Mouse (Mus musculus) brown adipose tissue, adult 24 weeks (tissue): ENCODE results near the gene Pbx1. TPM values are rescaled to one million over a fixed set of nuclear protein-coding genes. Genes with fewer than 3 reads are reported as not detected.

Experiments used
- H3K27ac ChIP-seq: fragments of 200-500 bp; replicated peaks from 2 replicates; pipeline ENCODE4 v1.5.1; 2012; ENCODE audit warnings: low read depth, mild to moderate bottlenecking, low read length
- H3K4me1 ChIP-seq: fragments of 200-500 bp; 2 replicates; pipeline ENCODE4 v1.6.1; 2012; ENCODE audit warnings: low read length, mixed read lengths; ENCODE audit not compliant: control insufficient read depth, insufficient read depth, insufficient read length
- H3K4me3 ChIP-seq: fragments of 200-500 bp; 2 replicates; pipeline ENCODE4 v1.5.1; 2012; ENCODE audit warnings: low read depth, mild to moderate bottlenecking, low read length, moderate library complexity; ENCODE audit not compliant: insufficient read depth
- polyA plus RNA-seq: library from polyadenylated mRNA; stranded (reverse); fragments of >200 nt; gene quantifications from 2 replicates; pipeline ENCODE4 v1.2.4, GENCODE M21; 2012; ENCODE audit not compliant: missing spikeins, insufficient read depth, insufficient read length

Pbx1 gene
- polyA plus RNA-seq, 1 experiment, result 15.1 TPM

GRCm38 (mm10) chr1:168215896-168216747, 215.9 kb downstream of the Pbx1 start:
- Histone ChIP-seq H3K4me3 (no peak overlapping the region), H3K27ac (no peak overlapping the region)

GRCm38 (mm10) chr1:168215468-168215867, 216.6 kb downstream of the Pbx1 start:
- Histone ChIP-seq H3K4me3 (no peak overlapping the region), H3K4me1 (no peaks in the 10 kb centered on the region), H3K27ac (no peak overlapping the region)

More at GRCm38 (mm10) chr1:168215896-168216747, 215.9 kb downstream of the Pbx1 start:
- no peaks in the 10 kb centered on the region for H3K4me1 ChIP-seq

GRCm38 (mm10) chr1:168214040-168214443, 218.0 kb downstream of the Pbx1 start:
- Histone ChIP-seq H3K4me1 (no peaks in the 10 kb centered on the region), H3K27ac (no peak overlapping the region), H3K4me3 (no peak overlapping the region)

DNA sequence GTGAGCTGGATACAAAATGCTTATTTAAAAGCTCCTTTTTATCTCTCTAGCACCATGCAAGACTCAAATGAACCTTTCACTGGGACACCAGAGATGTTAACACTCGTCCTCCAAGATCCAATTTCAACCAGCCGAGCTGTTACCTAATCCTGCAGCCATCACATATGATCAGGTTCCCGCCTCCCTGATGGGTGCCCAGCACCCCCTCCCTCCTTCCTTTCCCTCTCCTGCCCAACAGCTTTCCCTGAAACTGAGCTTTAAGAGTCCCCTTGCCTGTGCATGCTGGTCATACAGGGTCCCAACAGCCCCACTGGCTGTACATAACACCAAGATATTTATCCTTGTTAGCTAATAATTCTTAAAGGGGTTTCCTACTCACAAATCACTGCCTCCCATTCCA, 218.5 kb downstream of the Pbx1 start:
- no peak overlapping the region for H3K4me3 ChIP-seq
- no peak overlapping the region for H3K27ac ChIP-seq
- H3K4me1 ChIP-seq, result no peaks in the 10 kb centered on the region

DNA sequence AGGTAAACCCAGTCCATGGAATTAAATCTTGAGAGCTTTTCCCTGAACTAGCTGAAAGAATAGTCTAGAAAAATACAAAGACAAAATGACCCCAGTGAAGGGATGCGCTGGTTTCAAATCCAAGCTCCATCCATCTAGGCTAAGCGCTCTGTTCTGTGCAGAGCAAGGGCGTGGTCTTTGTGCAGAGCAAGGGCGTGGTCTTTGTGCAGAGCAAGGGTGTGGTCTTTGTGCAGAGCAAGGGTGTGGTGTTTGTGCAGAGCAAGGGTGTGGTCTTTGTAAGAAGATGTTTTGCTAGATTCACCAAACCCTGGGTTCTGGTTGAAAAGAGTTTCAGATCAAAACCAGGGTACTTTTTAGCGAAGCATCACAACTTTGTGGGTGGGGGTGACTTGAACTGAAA, 221.7 kb downstream of the Pbx1 start:
- no peaks in the 10 kb centered on the region for H3K4me1 ChIP-seq
- H3K4me3 ChIP-seq, result no peak overlapping the region
- no peak overlapping the region for H3K27ac ChIP-seq

- H3K27ac ChIP-seq, result no peak overlapping the region
Measured at GRCm38 (mm10) chr1:168200570-168201156, 231.4 kb downstream of the Pbx1 start.

GRCm38 (mm10) chr1:168198276-168198675, 233.8 kb downstream of the Pbx1 start:
- Histone ChIP-seq H3K4me3 (no peak overlapping the region), H3K27ac (no peak overlapping the region), H3K4me1 (no peaks in the 10 kb centered on the region)

More at GRCm38 (mm10) chr1:168200570-168201156, 231.4 kb downstream of the Pbx1 start:
- Histone ChIP-seq H3K4me3 (no peak overlapping the region), H3K4me1 (no peaks in the 10 kb centered on the region)

DNA sequence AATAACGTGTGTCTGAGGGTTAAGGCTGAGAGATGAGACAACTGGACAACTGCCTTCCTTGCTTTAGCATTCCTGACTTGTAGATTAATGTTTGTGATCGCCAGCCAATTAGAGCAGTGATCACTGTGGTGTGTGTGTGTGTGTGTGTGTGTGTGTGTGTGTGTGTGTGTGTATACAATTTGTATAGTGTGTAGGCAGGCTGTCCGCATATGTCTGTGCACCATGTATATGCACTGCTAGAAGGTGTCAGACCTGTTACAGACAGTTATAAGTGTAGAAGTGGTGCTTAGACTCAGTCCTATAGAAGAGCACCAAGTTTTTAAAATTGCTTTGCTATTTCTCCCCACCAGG, 234.2 kb downstream of the Pbx1 start:
- H3K27ac ChIP-seq, result no peak overlapping the region
- no peaks in the 10 kb centered on the region for H3K4me1 ChIP-seq
- no peak overlapping the region for H3K4me3 ChIP-seq

DNA sequence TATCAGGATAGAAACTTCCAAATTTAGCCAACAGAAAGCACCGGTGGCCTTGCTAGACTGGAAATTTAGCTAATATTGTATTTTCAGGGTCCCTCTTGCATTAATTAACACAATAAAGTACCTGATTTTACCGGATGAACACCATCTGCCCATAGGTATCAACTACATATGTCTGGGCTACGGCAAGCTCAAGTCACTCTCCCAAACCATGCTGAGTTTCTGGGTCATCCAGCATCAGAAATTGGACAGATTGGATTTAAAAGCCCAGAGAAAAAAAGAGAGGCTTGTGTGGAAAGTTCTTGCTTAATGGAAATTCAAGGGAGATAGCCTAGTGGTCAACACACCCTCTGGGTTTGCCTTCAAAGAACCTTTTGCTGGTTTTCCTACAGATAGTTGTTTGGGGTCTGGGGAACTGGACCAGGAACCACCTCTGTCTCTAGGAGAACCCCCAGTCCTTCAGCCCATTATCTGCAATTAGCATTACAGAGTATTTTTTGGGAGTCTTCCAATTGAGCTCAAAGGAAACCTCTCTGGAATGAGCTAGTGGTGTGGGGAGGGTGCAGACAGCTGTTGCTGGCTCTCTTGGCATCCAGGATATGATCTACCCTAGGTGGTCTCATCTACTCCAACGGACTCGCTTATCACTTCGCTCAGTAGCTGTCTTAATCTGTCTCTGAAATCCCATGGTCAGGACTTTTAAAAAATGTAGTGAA, 234.7 kb downstream of the Pbx1 start:
- no peak overlapping the region for H3K27ac ChIP-seq
- no peak overlapping the region for H3K4me3 ChIP-seq
- no peaks in the 10 kb centered on the region for H3K4me1 ChIP-seq

DNA sequence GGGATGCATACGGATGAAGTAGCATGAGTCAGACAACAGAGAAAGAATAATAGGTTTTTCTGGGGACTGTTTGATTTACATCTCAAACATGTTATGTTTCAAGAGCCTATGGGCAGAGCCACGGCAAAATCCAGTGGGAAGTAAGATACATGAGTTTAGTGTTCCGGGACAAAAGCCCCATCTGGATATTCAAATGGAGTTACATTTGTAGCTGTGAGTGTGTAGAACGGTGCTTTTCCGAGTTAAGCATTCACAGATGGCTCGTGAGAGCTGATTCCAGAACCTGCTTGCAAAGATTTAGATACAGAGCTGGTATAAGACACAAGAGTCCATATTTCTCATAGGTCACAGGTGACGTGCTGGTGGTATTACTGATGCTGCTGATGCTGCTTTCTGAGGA, 238.7 kb downstream of the Pbx1 start:
- H3K4me3 ChIP-seq, result no peak overlapping the region
- no peaks in the 10 kb centered on the region for H3K4me1 ChIP-seq
- H3K27ac ChIP-seq, result no peak overlapping the region

DNA sequence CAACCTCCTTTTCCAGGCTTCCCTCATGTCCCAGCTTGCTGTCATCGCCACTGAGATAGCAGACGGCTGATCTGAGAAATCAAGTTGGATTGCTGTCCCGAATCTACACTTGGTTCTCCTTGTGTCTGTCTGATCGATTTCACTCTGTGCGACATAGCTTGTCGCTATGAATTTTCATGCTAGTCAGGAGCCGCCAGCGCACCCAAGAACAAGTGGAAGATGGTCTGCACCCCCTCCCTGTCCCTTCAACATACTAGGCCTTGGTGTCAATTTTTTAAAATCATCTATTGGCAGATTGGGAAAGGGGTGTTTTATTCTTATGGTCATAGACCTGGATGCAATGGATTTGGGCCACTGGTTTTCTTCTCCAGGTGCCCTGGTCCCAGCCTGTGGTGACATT, 249.3 kb downstream of the Pbx1 start:
- Histone ChIP-seq H3K27ac (no peak overlapping the region), H3K4me3 (no peak overlapping the region), H3K4me1 (no peaks in the 10 kb centered on the region)

GRCm38 (mm10) chr1:168180622-168181441, 251.2 kb downstream of the Pbx1 start:
- Histone ChIP-seq H3K4me1 (no peaks in the 10 kb centered on the region), H3K4me3 (no peak overlapping the region), H3K27ac (no peak overlapping the region)

DNA sequence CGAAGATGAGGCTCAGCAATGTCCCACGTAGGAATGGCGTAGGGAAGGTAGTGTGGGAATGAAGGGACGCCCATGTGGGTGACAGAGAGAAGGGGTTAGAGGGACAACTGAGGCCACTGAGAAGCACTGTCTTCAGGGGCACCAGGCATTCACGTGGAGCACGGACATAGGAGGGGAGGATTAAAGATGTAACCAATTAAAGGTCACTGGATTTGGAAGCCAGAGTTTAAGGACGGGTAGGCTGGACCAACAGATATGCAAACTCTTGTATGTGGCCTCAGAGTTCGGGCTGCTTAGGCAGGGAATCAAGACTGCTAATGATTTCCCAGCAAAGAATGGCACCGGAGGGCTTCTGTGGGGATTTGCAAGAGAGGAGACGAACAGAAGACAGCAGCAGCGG, 252.4 kb downstream of the Pbx1 start:
- Histone ChIP-seq H3K4me1 (no peaks in the 10 kb centered on the region), H3K4me3 (no peak overlapping the region), H3K27ac (no peak overlapping the region)

GRCm38 (mm10) chr1:168178611-168179010, 253.5 kb downstream of the Pbx1 start:
- H3K27ac ChIP-seq, result no peak overlapping the region
- H3K4me1 ChIP-seq, result no peaks in the 10 kb centered on the region
- H3K4me3 ChIP-seq, result no peak overlapping the region

DNA sequence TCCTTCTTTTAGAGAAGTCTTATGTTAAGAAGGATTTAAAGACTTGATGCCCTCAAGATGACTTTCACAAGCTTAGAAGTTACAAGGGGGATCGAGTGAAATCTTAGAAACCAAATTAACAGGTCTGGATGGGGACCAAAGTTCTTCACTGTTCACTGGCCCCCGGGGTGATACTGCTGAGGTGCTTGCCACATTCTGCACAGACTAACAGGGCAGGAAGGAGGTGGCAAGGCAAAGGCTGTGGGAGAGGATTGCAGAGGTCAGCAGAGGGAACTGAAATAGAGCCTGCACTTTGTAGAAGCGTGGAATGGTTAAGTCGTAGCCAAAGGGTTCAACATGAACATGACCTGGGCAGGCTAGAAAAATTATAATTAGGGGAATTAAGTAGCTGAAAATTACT, 256.5 kb downstream of the Pbx1 start:
- Histone ChIP-seq H3K4me3 (no peak overlapping the region), H3K4me1 (no peaks in the 10 kb centered on the region), H3K27ac (no peak overlapping the region)
